Mouse (Mus musculus) thymus, adult 2 months (tissue): Measurements from ENCODE around the gene Chd3.

Experiments
- CTCF ChIP-seq: fragments of 200-500 bp; IDR thresholded peaks from 2 replicates; pipeline ENCODE4 v1.5.1; 2012; ENCODE audit warnings: mild to moderate bottlenecking, control low read depth, low read length, moderate library complexity, borderline replicate concordance; ENCODE audit not compliant: control insufficient read depth, poor library complexity, insufficient read depth; ENCODE audit errors: extremely low read depth
- POLR2A ChIP-seq: fragments of 200-500 bp; IDR thresholded peaks from 2 replicates; pipeline ENCODE4 v1.6.1; 2012; ENCODE audit warnings: mild to moderate bottlenecking, low read length, control low read depth, moderate library complexity; ENCODE audit not compliant: control insufficient read depth, poor library complexity, insufficient read depth; ENCODE audit errors: extremely low read depth

- TF ChIP-seq POLR2A (no peak), CTCF (no peak)
Observed at GRCm38 (mm10) chr11:69401987-69402386, 32.8 kb upstream of the Chd3 start.
